Mouse (Mus musculus): ENCODE measurements around the gene Omd. TPM values are rescaled to one million over a fixed set of nuclear protein-coding genes. Genes with fewer than 3 reads are reported as not detected.
"Not testable (repeated sequence)": the region's sequence is repeated elsewhere in the genome, so short reads cannot be mapped to it uniquely, and the experiment has no call there.

Omd gene
- polyA plus RNA-seq, 1 experiment from 2014 or later: 1.2 TPM

GRCm38 (mm10) chr13:49560886-49561285 is 21.4 kb upstream of the Omd start:
- 70% methylated on average over 2 of the region's 2 CpGs for WGBS
- no peaks in the 10 kb centered on the region for H3K9me3 ChIP-seq
- H3K4me1 ChIP-seq: no peaks in the 10 kb centered on the region
- no peak overlapping the region for H3K27ac ChIP-seq (replicated peaks)
- no peak overlapping the region for H3K4me3 ChIP-seq
- no peaks in the 10 kb centered on the region for H3K36me3 ChIP-seq (replicated peaks)
- H3K27me3 ChIP-seq (replicated peaks; ENCODE audit: low read depth, poor library complexity, severe bottlenecking): no peaks in the 10 kb centered on the region
- no peak for DNase-seq (ENCODE audit: low spot score)

GRCm38 (mm10) chr13:49564347-49564746 is 17.9 kb upstream of the Omd start:
- Histone ChIP-seq H3K4me3 (no peak overlapping the region), H3K36me3 (replicated peaks) (no peaks in the 10 kb centered on the region), H3K27ac (replicated peaks) (no peak overlapping the region), H3K9me3 (no peaks in the 10 kb centered on the region), H3K27me3 (replicated peaks; ENCODE audit: low read depth, poor library complexity, severe bottlenecking) (no peaks in the 10 kb centered on the region), H3K4me1 (no peaks in the 10 kb centered on the region)
- no peak for DNase-seq (ENCODE audit: low spot score)
- 85% methylated on average over 1 of the region's 1 CpGs for WGBS

- DNase-seq (ENCODE audit: low spot score): no peak
- Histone ChIP-seq H3K36me3 (replicated peaks) (no peaks in the 10 kb centered on the region), H3K9me3 (no peaks in the 10 kb centered on the region), H3K4me3 (no peak overlapping the region), H3K4me1 (no peaks in the 10 kb centered on the region), H3K27me3 (replicated peaks; ENCODE audit: low read depth, poor library complexity, severe bottlenecking) (no peaks in the 10 kb centered on the region), H3K27ac (replicated peaks) (no peak overlapping the region)
- 70% methylated on average over 3 of the region's 3 CpGs for WGBS
Measured at GRCm38 (mm10) chr13:49570371-49570770, 11.9 kb upstream of the Omd start.

- no peak for DNase-seq (ENCODE audit: low spot score)
- no peak overlapping the region for H3K4me3 ChIP-seq
- H3K9me3 ChIP-seq: no peaks in the 10 kb centered on the region
- no peaks in the 10 kb centered on the region for H3K4me1 ChIP-seq
- H3K27me3 ChIP-seq (replicated peaks; ENCODE audit: low read depth, poor library complexity, severe bottlenecking): no peaks in the 10 kb centered on the region
- H3K36me3 ChIP-seq (replicated peaks): no peaks in the 10 kb centered on the region
- H3K27ac ChIP-seq (replicated peaks): no peak overlapping the region
- 87% methylated on average over 2 of the region's 2 CpGs for WGBS
Measured at GRCm38 (mm10) chr13:49571418-49571817, 10.8 kb upstream of the Omd start.

- Histone ChIP-seq H3K27ac (replicated peaks) (peak overlapping the region; percentile 52; the same call in 1 of the 2 replicates), H3K27me3 (replicated peaks; ENCODE audit: low read depth, poor library complexity, severe bottlenecking) (no peaks in the 10 kb centered on the region), H3K4me3 (no peak overlapping the region), H3K36me3 (replicated peaks) (no peaks in the 10 kb centered on the region), H3K9me3 (no peaks in the 10 kb centered on the region), H3K4me1 (peaks cover 18% of the 10 kb centered on the region; the same call in 1 of the 2 replicates)
- no peak for DNase-seq (ENCODE audit: low spot score)
Measured at GRCm38 (mm10) chr13:49583859-49584258, 1.6 kb downstream of the Omd start.

- H3K4me1 ChIP-seq: peaks cover 18% of the 10 kb centered on the region; the same call in 1 of the 2 replicates
- 72% methylated on average over 8 of the region's 8 CpGs for WGBS
- H3K27me3 ChIP-seq (replicated peaks; ENCODE audit: low read depth, poor library complexity, severe bottlenecking): no peaks in the 10 kb centered on the region
- no peak overlapping the region for H3K4me3 ChIP-seq
- no peaks in the 10 kb centered on the region for H3K36me3 ChIP-seq (replicated peaks)
- no peaks in the 10 kb centered on the region for H3K9me3 ChIP-seq
- peak overlapping the region; percentile 52 for H3K27ac ChIP-seq (replicated peaks)
- DNase-seq (ENCODE audit: low spot score): no peak
Measured at GRCm38 (mm10) chr13:49584307-49585005, 2.2 kb downstream of the Omd start.

- no peak overlapping the region for H3K27ac ChIP-seq (replicated peaks)
- DNase-seq (ENCODE audit: low spot score): no peak
Measured at GRCm38 (mm10) chr13:49586062-49586461, 3.8 kb downstream of the Omd start.

GRCm38 (mm10) chr13:49602541-49602940 is 20.3 kb downstream of the Omd start:
- H3K9me3 ChIP-seq; H3K4me1 ChIP-seq; H3K4me3 ChIP-seq; H3K27ac ChIP-seq (replicated peaks); H3K27me3 ChIP-seq (replicated peaks; ENCODE audit: low read depth, poor library complexity, severe bottlenecking); H3K36me3 ChIP-seq (replicated peaks); DNase-seq (ENCODE audit: low spot score): not testable (repeated sequence)
- 60% methylated on average over 2 of the region's 2 CpGs for WGBS

More at GRCm38 (mm10) chr13:49586062-49586461, 3.8 kb downstream of the Omd start:
- no peaks in the 10 kb centered on the region for H3K9me3 ChIP-seq
- peaks cover 18% of the 10 kb centered on the region; the same call in 1 of the 2 replicates for H3K4me1 ChIP-seq
- WGBS: 93% methylated on average over 6 of the region's 6 CpGs
- H3K4me3 ChIP-seq: no peak overlapping the region
- no peaks in the 10 kb centered on the region for H3K36me3 ChIP-seq (replicated peaks)
- H3K27me3 ChIP-seq (replicated peaks; ENCODE audit: low read depth, poor library complexity, severe bottlenecking): no peaks in the 10 kb centered on the region

GRCm38 (mm10) chr13:49603603-49604002 is 21.3 kb downstream of the Omd start:
- no peak for DNase-seq (ENCODE audit: low spot score)
- peaks cover 6% of the 10 kb centered on the region for H3K36me3 ChIP-seq (replicated peaks)
- no peak overlapping the region for H3K4me3 ChIP-seq
- H3K4me1 ChIP-seq: no peaks in the 10 kb centered on the region
- no peak overlapping the region for H3K27ac ChIP-seq (replicated peaks)
- no peaks in the 10 kb centered on the region for H3K27me3 ChIP-seq (replicated peaks; ENCODE audit: low read depth, poor library complexity, severe bottlenecking)
- H3K9me3 ChIP-seq: no peaks in the 10 kb centered on the region

- DNase-seq (ENCODE audit: low spot score): no peak
- no peaks in the 10 kb centered on the region for H3K27me3 ChIP-seq (replicated peaks; ENCODE audit: low read depth, poor library complexity, severe bottlenecking)
- H3K27ac ChIP-seq (replicated peaks): no peak within 1 kb of the TSS
- H3K4me1 ChIP-seq: no peaks in the 10 kb centered on the region
- H3K4me3 ChIP-seq: no peak within 1 kb of the TSS
- no peaks in the 10 kb centered on the region for H3K9me3 ChIP-seq
- WGBS: 67% methylated on average over 4 of the region's 4 CpGs
- H3K36me3 ChIP-seq (replicated peaks): no peaks in the 10 kb centered on the region
Measured at GRCm38 (mm10) chr13:49607714-49608113, 25.5 kb downstream of the Omd start, which contains the start of gene Ogn. Ogn (plus strand) TSS chr13:49608046.

- Histone ChIP-seq H3K9me3 (no peaks in the 10 kb centered on the region), H3K27me3 (replicated peaks; ENCODE audit: low read depth, poor library complexity, severe bottlenecking) (no peaks in the 10 kb centered on the region), H3K4me3 (no peak overlapping the region), H3K27ac (replicated peaks) (no peak overlapping the region), H3K36me3 (replicated peaks) (no peaks in the 10 kb centered on the region), H3K4me1 (no peaks in the 10 kb centered on the region)
- no peak for DNase-seq (ENCODE audit: low spot score)
- WGBS: 79% methylated on average over 4 of the region's 4 CpGs
Measured at GRCm38 (mm10) chr13:49608589-49609322, 26.5 kb downstream of the Omd start.

GRCm38 (mm10) chr13:49617021-49617420 is 34.8 kb downstream of the Omd start:
- Histone ChIP-seq H3K9me3 (no peaks in the 10 kb centered on the region), H3K4me3 (no peak overlapping the region), H3K27ac (replicated peaks) (no peak overlapping the region), H3K27me3 (replicated peaks; ENCODE audit: low read depth, poor library complexity, severe bottlenecking) (no peaks in the 10 kb centered on the region), H3K4me1 (no peaks in the 10 kb centered on the region), H3K36me3 (replicated peaks) (no peaks in the 10 kb centered on the region)
- no peak for DNase-seq (ENCODE audit: low spot score)
- WGBS: 89% methylated on average over 3 of the region's 3 CpGs

- H3K4me1 ChIP-seq: no peaks in the 10 kb centered on the region
- no peak for DNase-seq (ENCODE audit: low spot score)
- no peaks in the 10 kb centered on the region for H3K27me3 ChIP-seq (replicated peaks; ENCODE audit: low read depth, poor library complexity, severe bottlenecking)
- no peak overlapping the region for H3K27ac ChIP-seq (replicated peaks)
- H3K36me3 ChIP-seq (replicated peaks): no peaks in the 10 kb centered on the region
- H3K4me3 ChIP-seq: no peak overlapping the region
- no peaks in the 10 kb centered on the region for H3K9me3 ChIP-seq
Measured at GRCm38 (mm10) chr13:49618365-49618764, 36.1 kb downstream of the Omd start.
